Mouse (Mus musculus) neural tube, embryonic 15.5 days (tissue): ENCODE measurements around the gene Cemip. TPM values are rescaled to one million over a fixed set of nuclear protein-coding genes. Genes with fewer than 3 reads are reported as not detected.
"Not testable (repeated sequence)": the region's sequence is repeated elsewhere in the genome, so short reads cannot be mapped to it uniquely, and the experiment has no call there.

Experiments used
- ATAC-seq: fragments of 200-750 bp; cut with Nextera tagmentation; 2 replicates; pipeline ENCODE4 v1.8.0; 2017; ENCODE audit warnings: mild to moderate bottlenecking, moderate TSS enrichment, moderate library complexity; ENCODE audit not compliant: low FRiP score
- H3K27ac ChIP-seq: fragments of 300-500 bp; sonication (generic); replicated peaks from 2 replicates; pipeline ENCODE4 v1.5.1; 2015; ENCODE audit warnings: mild to moderate bottlenecking, inconsistent platforms
- H3K27me3 ChIP-seq: fragments of 300-500 bp; sonication (generic); replicated peaks from 2 replicates; pipeline ENCODE4 v1.6.1; 2015; ENCODE audit warnings: inconsistent platforms
- H3K36me3 ChIP-seq: fragments of 300-500 bp; sonication (generic); 2 replicates; pipeline ENCODE4 v1.6.1; 2015; ENCODE audit warnings: inconsistent platforms
- H3K4me1 ChIP-seq: fragments of 300-500 bp; sonication (generic); 2 replicates; pipeline ENCODE4 v1.6.1; 2015; ENCODE audit warnings: inconsistent platforms
- H3K4me2 ChIP-seq: fragments of 300-500 bp; sonication (generic); 2 replicates; pipeline ENCODE4 v1.6.1; 2015; ENCODE audit warnings: inconsistent platforms, mild to moderate bottlenecking, moderate library complexity
- H3K4me3 ChIP-seq: fragments of 300-500 bp; sonication (generic); replicated peaks from 2 replicates; pipeline ENCODE4 v1.5.1; 2015; ENCODE audit warnings: mild to moderate bottlenecking, inconsistent platforms
- H3K9ac ChIP-seq: fragments of 300-500 bp; sonication (generic); replicated peaks from 2 replicates; pipeline ENCODE4 v1.6.1; 2015; ENCODE audit warnings: mild to moderate bottlenecking, inconsistent platforms
- H3K9me3 ChIP-seq: fragments of 300-500 bp; sonication (generic); replicated peaks from 2 replicates; pipeline ENCODE4 v1.6.1; 2016; ENCODE audit warnings: inconsistent platforms
- WGBS: fragments of 180-500 bp; shearing (Covaris S2); methylation state at CpG from one replicate; pipeline ENCODE4 v1.1.7; 2015; ENCODE audit warnings: mixed read lengths; 5-methylcytosine and 5-hydroxymethylcytosine counted together
- polyA plus RNA-seq: library from polyadenylated mRNA; unstranded; fragments of >200 nt; fragmentation: Nextera tagmentation; extraction: Ambion mirVana; gene quantifications from 2 replicates; pipeline ENCODE4 v1.2.1, GENCODE M21; 2015

The Cemip gene
- 0.83 and 1.0 TPM in 2 replicates for polyA plus RNA-seq

- Histone ChIP-seq H3K27ac (no peak within 1 kb of the TSS), H3K36me3 (no peaks in the 10 kb centered on the region), H3K9ac (peak within 1 kb of the TSS; percentile 57), H3K9me3 (no peaks in the 10 kb centered on the region), H3K4me2 (peak within 1 kb of the TSS; percentile 93), H3K27me3 (peaks cover 39% of the 10 kb centered on the region), H3K4me3 (peak within 1 kb of the TSS; percentile 52), H3K4me1 (peaks cover 22% of the 10 kb centered on the region)
- peak; percentile 88 for ATAC-seq
- under 1% methylated on average over 54 of the region's 54 CpGs for WGBS
Measured at GRCm38 (mm10) chr7:84086039-84086829, at the start of gene Cemip. Gene Cemip, minus strand, starts transcription at chr7:84086502.

- no peaks in the 10 kb centered on the region for H3K36me3 ChIP-seq
- no peak overlapping the region for H3K27ac ChIP-seq
- WGBS = 70% methylated on average over 1 of the region's 1 CpGs
- H3K4me3 ChIP-seq = no peak overlapping the region
- H3K9ac ChIP-seq = no peak overlapping the region
- H3K4me1 ChIP-seq = peaks cover 27% of the 10 kb centered on the region
- no peaks in the 10 kb centered on the region for H3K27me3 ChIP-seq
- H3K4me2 ChIP-seq = no peak overlapping the region
- no peak for ATAC-seq
- no peaks in the 10 kb centered on the region for H3K9me3 ChIP-seq
Measured at GRCm38 (mm10) chr7:84132704-84133103, 46.4 kb upstream of the Cemip start.

GRCm38 (mm10) chr7:84131736-84132135, 45.4 kb upstream of the Cemip start:
- Histone ChIP-seq H3K9ac (no peak overlapping the region), H3K4me3 (no peak overlapping the region), H3K27me3 (no peaks in the 10 kb centered on the region), H3K4me1 (peaks cover 23% of the 10 kb centered on the region; the same call in 1 of the 2 replicates), H3K36me3 (no peaks in the 10 kb centered on the region), H3K9me3 (no peaks in the 10 kb centered on the region), H3K27ac (no peak overlapping the region), H3K4me2 (no peak overlapping the region)
- ATAC-seq = no peak
- 94% methylated on average over 4 of the region's 4 CpGs for WGBS

- H3K4me1 ChIP-seq = 0 out of 2 replicates have a peak, but pooled peaks cover 13% of the 10 kb centered on the region
- 0 out of 2 replicates have a peak, but pooled peaks have one; percentile 32 for ATAC-seq
- H3K9ac ChIP-seq = no peak overlapping the region
- 83% methylated on average over 8 of the region's 8 CpGs for WGBS
- H3K27ac ChIP-seq = no peak overlapping the region
- H3K27me3 ChIP-seq = no peaks in the 10 kb centered on the region
- H3K4me3 ChIP-seq = no peak overlapping the region
- no peaks in the 10 kb centered on the region for H3K9me3 ChIP-seq
- no peak overlapping the region for H3K4me2 ChIP-seq
- H3K36me3 ChIP-seq = no peaks in the 10 kb centered on the region
Measured at GRCm38 (mm10) chr7:84128661-84129060, 42.4 kb upstream of the Cemip start.

- no peaks in the 10 kb centered on the region for H3K27me3 ChIP-seq
- H3K9ac ChIP-seq = no peak overlapping the region
- ATAC-seq = no peak
- no peaks in the 10 kb centered on the region for H3K9me3 ChIP-seq
- H3K4me3 ChIP-seq = no peak overlapping the region
- H3K27ac ChIP-seq = no peak overlapping the region
- 0 out of 2 replicates have a peak, but pooled peaks cover 9% of the 10 kb centered on the region for H3K4me1 ChIP-seq
- 90% methylated on average over 1 of the region's 1 CpGs for WGBS
- H3K36me3 ChIP-seq = no peaks in the 10 kb centered on the region
- H3K4me2 ChIP-seq = no peak overlapping the region
Measured at GRCm38 (mm10) chr7:84125730-84126129, 39.4 kb upstream of the Cemip start.

GRCm38 (mm10) chr7:84123651-84124050, 37.3 kb upstream of the Cemip start:
- H3K4me1 ChIP-seq = peaks cover 23% of the 10 kb centered on the region
- 96% methylated on average over 4 of the region's 4 CpGs for WGBS

GRCm38 (mm10) chr7:84121778-84122177, 35.5 kb upstream of the Cemip start:
- no peak for ATAC-seq
- 77% methylated on average over 3 of the region's 3 CpGs for WGBS
- no peak overlapping the region for H3K27ac ChIP-seq
- no peaks in the 10 kb centered on the region for H3K9me3 ChIP-seq
- H3K4me3 ChIP-seq = no peak overlapping the region
- no peak overlapping the region for H3K9ac ChIP-seq
- no peak overlapping the region for H3K4me2 ChIP-seq
- no peaks in the 10 kb centered on the region for H3K27me3 ChIP-seq
- H3K4me1 ChIP-seq = peaks cover 32% of the 10 kb centered on the region
- H3K36me3 ChIP-seq = no peaks in the 10 kb centered on the region

More at GRCm38 (mm10) chr7:84123651-84124050, 37.3 kb upstream of the Cemip start:
- ATAC-seq, H3K36me3 ChIP-seq, H3K27ac ChIP-seq, H3K27me3 ChIP-seq, H3K9me3 ChIP-seq, H3K4me2 ChIP-seq, H3K9ac ChIP-seq, H3K4me3 ChIP-seq: not testable (repeated sequence)

GRCm38 (mm10) chr7:84120142-84120760, 33.9 kb upstream of the Cemip start:
- no peak overlapping the region for H3K4me2 ChIP-seq
- 61% methylated on average over 5 of the region's 5 CpGs for WGBS
- peaks cover 43% of the 10 kb centered on the region for H3K4me1 ChIP-seq

GRCm38 (mm10) chr7:84119216-84120105, 33.2 kb upstream of the Cemip start:
- H3K36me3 ChIP-seq = no peaks in the 10 kb centered on the region
- H3K27me3 ChIP-seq = no peaks in the 10 kb centered on the region
- peaks cover 43% of the 10 kb centered on the region for H3K4me1 ChIP-seq
- 29% methylated on average over 12 of the region's 12 CpGs for WGBS
- no peak overlapping the region for H3K9ac ChIP-seq
- H3K9me3 ChIP-seq = no peaks in the 10 kb centered on the region
- no peak overlapping the region for H3K4me3 ChIP-seq
- 0 out of 2 replicates have a peak, but pooled peaks have one; percentile 30 for ATAC-seq
- no peak overlapping the region for H3K4me2 ChIP-seq
- no peak overlapping the region; the same call in 1 of the 2 replicates for H3K27ac ChIP-seq

More at GRCm38 (mm10) chr7:84120142-84120760, 33.9 kb upstream of the Cemip start:
- Histone ChIP-seq H3K27ac (no peak overlapping the region), H3K27me3 (no peaks in the 10 kb centered on the region), H3K9ac (no peak overlapping the region), H3K9me3 (no peaks in the 10 kb centered on the region), H3K4me3 (no peak overlapping the region), H3K36me3 (no peaks in the 10 kb centered on the region)
- no peak for ATAC-seq

- H3K27me3 ChIP-seq = no peaks in the 10 kb centered on the region
- no peak overlapping the region for H3K4me2 ChIP-seq
- H3K4me1 ChIP-seq = peaks cover 60% of the 10 kb centered on the region
- no peaks in the 10 kb centered on the region for H3K9me3 ChIP-seq
- no peak overlapping the region for H3K27ac ChIP-seq
- no peak overlapping the region for H3K9ac ChIP-seq
- ATAC-seq = no peak
- peaks cover 6% of the 10 kb centered on the region; the same call in 1 of the 2 replicates for H3K36me3 ChIP-seq
- WGBS = 85% methylated on average over 6 of the region's 6 CpGs
- no peak overlapping the region for H3K4me3 ChIP-seq
Measured at GRCm38 (mm10) chr7:84117543-84118122, 31.3 kb upstream of the Cemip start.
